ENCODE assay signal across 10 mouse cellular contexts in genomic region chr12:100995607-100996377, GRCm38 (mm10). TPM values are rescaled to one million over a fixed set of nuclear protein-coding genes. Genes with fewer than 3 reads are reported as not detected.
A peak's percentile ranks its signal among the peaks of the same experiment; 100 is the strongest.
DNase-seq lines count a peak whose midpoint lies in the region; ATAC-seq and TF ChIP-seq lines count a peak whose summit lies in the region.
"Had no signal": no experiment of that assay in that cellular context is flagged by ENCODE, and none has a peak within 500 bp of the region (broad histone marks: within the 10 kb centered on the region; RNA-seq: fewer than 3 reads in every experiment).

No protein-coding gene starts in this region.

- H3K9me3 ChIP-seq in liver, embryonic 12.5 days (replicated peaks): no peaks in the 10 kb centered on the region
- H3K9me3 ChIP-seq in liver, postnatal 0 days (ENCODE audit: low read length): no peaks in the 10 kb centered on the region
- no peaks in the 10 kb centered on the region for H3K9me3 ChIP-seq in forebrain, embryonic 12.5 days
- H3K9me3 ChIP-seq: megakaryocyte, embryonic 14.5 days had no signal

- peaks cover 8% of the 10 kb centered on the region; the same call in 1 of the 2 replicates for H3K36me3 ChIP-seq in liver, embryonic 12.5 days
- no peaks in the 10 kb centered on the region for H3K36me3 ChIP-seq in liver, postnatal 0 days (replicated peaks; ENCODE audit: insufficient read depth, low read length)
- H3K36me3 ChIP-seq in forebrain, embryonic 12.5 days (replicated peaks): no peaks in the 10 kb centered on the region; the same call in 1 of the 2 replicates

- H3K9ac ChIP-seq in liver, embryonic 12.5 days: no peak overlapping the region
- no peak overlapping the region for H3K9ac ChIP-seq in liver, postnatal 0 days (replicated peaks)
- no peak overlapping the region for H3K9ac ChIP-seq in forebrain, embryonic 12.5 days

- no peak for DNase-seq in liver, postnatal 0 days
- peak; percentile 69 to 79 for DNase-seq in kidney, postnatal 36 days
- DNase-seq in retina, postnatal 1 day: peak; percentile 64
- no peak for DNase-seq in cerebellum, adult 9-11 months
- DNase-seq in left cerebral cortex, adult 11 months (ENCODE audit: low spot score): no peak
- DNase-seq in spleen, adult 12 weeks (ENCODE audit: low spot score): no peak
- DNase-seq: thymus, postnatal 36 days had no signal

- no peak for TF ChIP-seq EP300 in liver, postnatal 0 days (IDR thresholded peaks at IDR 0.05; ENCODE audit: low read depth)

- H3K4me2 ChIP-seq in liver, embryonic 12.5 days: peak overlapping the region; percentile 14; the same call in 1 of the 2 replicates
- no peak overlapping the region for H3K4me2 ChIP-seq in liver, postnatal 0 days (ENCODE audit: low read depth, low read length)
- no peak overlapping the region for H3K4me2 ChIP-seq in forebrain, embryonic 12.5 days

- H3K4me1 ChIP-seq in liver, embryonic 12.5 days: peaks cover 67% of the 10 kb centered on the region
- peaks cover 36% of the 10 kb centered on the region for H3K4me1 ChIP-seq in liver, postnatal 0 days (ENCODE audit: insufficient read depth)
- H3K4me1 ChIP-seq in forebrain, embryonic 12.5 days: peaks cover 63% of the 10 kb centered on the region

- WGBS in liver, embryonic 12.5 days (ENCODE audit: insufficient replicate concordance): 76% methylated on average over 16 of the region's 16 CpGs
- 83% methylated on average over 16 of the region's 16 CpGs for WGBS in liver, postnatal 0 days (ENCODE audit: insufficient replicate concordance)
- WGBS in forebrain, embryonic 12.5 days: 33% methylated on average over 16 of the region's 16 CpGs

- peak overlapping the region; percentile 46 for H3K27ac ChIP-seq in liver, embryonic 12.5 days
- no peak overlapping the region for H3K27ac ChIP-seq in liver, postnatal 0 days (ENCODE audit: low read depth)
- peak overlapping the region; percentile 67 for H3K27ac ChIP-seq in forebrain, embryonic 12.5 days

- no peak for TF ChIP-seq CTCF in liver, postnatal 0 days (IDR thresholded peaks at IDR 0.05; ENCODE audit: low read depth)

- no peak overlapping the region for H3K4me3 ChIP-seq in liver, embryonic 12.5 days
- no peak overlapping the region for H3K4me3 ChIP-seq in liver, postnatal 0 days (ENCODE audit: low read depth, low read length)
- no peak overlapping the region for H3K4me3 ChIP-seq in forebrain, embryonic 12.5 days (replicated peaks)
- H3K4me3 ChIP-seq: megakaryocyte, embryonic 14.5 days had no signal

- no peaks in the 10 kb centered on the region for H3K27me3 ChIP-seq in liver, embryonic 12.5 days (replicated peaks)
- no peaks in the 10 kb centered on the region for H3K27me3 ChIP-seq in liver, postnatal 0 days (ENCODE audit: insufficient read depth, low read length)
- no peaks in the 10 kb centered on the region for H3K27me3 ChIP-seq in forebrain, embryonic 12.5 days
- H3K27me3 ChIP-seq: megakaryocyte, embryonic 14.5 days had no signal

- no peak for ATAC-seq in liver, embryonic 12.5 days
- ATAC-seq in liver, postnatal 0 days: no peak
- 0 out of 2 replicates have a peak, but pooled peaks have one; percentile 1 for ATAC-seq in forebrain, embryonic 12.5 days (ENCODE audit: low FRiP score)

RNA-seq across cellular contexts. Expression of gene Ccdc88c, which starts 33.1 kb away (rescaled TPM):
- 8.4 and 9.6 TPM in 2 replicates for polyA plus RNA-seq in liver, embryonic 12.5 days (2016; fragmentation: Nextera tagmentation; extraction: Ambion mirVana)
- 3.6 and 4.2 TPM in 2 replicates for polyA plus RNA-seq in liver, postnatal 0 days (2015; fragmentation: Nextera tagmentation; extraction: Ambion mirVana)
- 28.8 and 30.4 TPM in 2 replicates for polyA plus RNA-seq in forebrain, embryonic 12.5 days (2016; fragmentation: Nextera tagmentation; extraction: Ambion mirVana)

Comparison
In these comparisons a context has a peak if more than half of its experiments do, and no peak if none do; other contexts are left out.
1. DNase-seq: peak in kidney, postnatal 36 days (2 of 2) and retina, postnatal 1 day (single experiment); none in liver, postnatal 0 days (single experiment), cerebellum, adult 9-11 months (single experiment), left cerebral cortex, adult 11 months (single experiment) and spleen, adult 12 weeks (single experiment).